Mouse (Mus musculus): ENCODE results near the gene Gins2.
A peak's percentile ranks its signal among the peaks of the same experiment; 100 is the strongest.

The Gins2 gene

GRCm38 (mm10) chr8:120599504-120599903 is 10.4 kb upstream of the Gins2 start:
- peak; percentile 77 to 90 for DNase-seq

GRCm38 (mm10) chr8:120598579-120598978 is 9.5 kb upstream of the Gins2 start:
- peak; percentile 62 to 65 for DNase-seq

GRCm38 (mm10) chr8:120595963-120596362 is 6.9 kb upstream of the Gins2 start:
- DNase-seq = peak; percentile 61 to 73

- no peak for DNase-seq
These were observed 5.5 kb upstream of the Gins2 start for GRCm38 (mm10) chr8:120594571-120594970.

GRCm38 (mm10) chr8:120591587-120592292 is 2.6 kb upstream of the Gins2 start:
- DNase-seq = peak; percentile 46 to 52

- DNase-seq = peak in 1 of 2 experiments; percentile 62
These were observed 817 bp upstream of the Gins2 start for GRCm38 (mm10) chr8:120589921-120590320.

- no peak for DNase-seq
These were observed 3.6 kb downstream of the Gins2 start for GRCm38 (mm10) chr8:120585521-120585920.

GRCm38 (mm10) chr8:120581811-120582210 is 7.3 kb downstream of the Gins2 start:
- no peak for DNase-seq

- no peak for DNase-seq
These were observed 7.8 kb downstream of the Gins2 start for GRCm38 (mm10) chr8:120581329-120581728.

- no peak for DNase-seq
These were observed 8.6 kb downstream of the Gins2 start for GRCm38 (mm10) chr8:120580336-120581000.

GRCm38 (mm10) chr8:120577821-120578220 is 11.3 kb downstream of the Gins2 start:
- peak in 1 of 2 experiments; percentile 53 for DNase-seq

- DNase-seq = no peak
These were observed 13.3 kb downstream of the Gins2 start for GRCm38 (mm10) chr8:120575801-120576200.

- DNase-seq = peak in 1 of 2 experiments; percentile 13
These were observed 14.2 kb downstream of the Gins2 start for GRCm38 (mm10) chr8:120574941-120575340.

GRCm38 (mm10) chr8:120573866-120574265 is 15.2 kb downstream of the Gins2 start:
- peak; percentile 33 to 40 for DNase-seq

- DNase-seq = peak; percentile 63 to 68
These were observed 16.6 kb downstream of the Gins2 start for GRCm38 (mm10) chr8:120572534-120572933.

GRCm38 (mm10) chr8:120571561-120571960 is 17.5 kb downstream of the Gins2 start:
- DNase-seq = peak in 1 of 2 experiments; percentile 8

GRCm38 (mm10) chr8:120569939-120570715 is 19.0 kb downstream of the Gins2 start:
- DNase-seq = peak; percentile 75 to 87

- no peak for DNase-seq
These were observed 20.0 kb downstream of the Gins2 start for GRCm38 (mm10) chr8:120569123-120569522.

GRCm38 (mm10) chr8:120568164-120568798 is 20.8 kb downstream of the Gins2 start:
- DNase-seq = no peak

- DNase-seq = no peak
These were observed 21.4 kb downstream of the Gins2 start for GRCm38 (mm10) chr8:120567731-120568130.

- peak; percentile 67 to 73 for DNase-seq
These were observed 22.4 kb downstream of the Gins2 start for GRCm38 (mm10) chr8:120566681-120567080.

GRCm38 (mm10) chr8:120565151-120565711 is 23.9 kb downstream of the Gins2 start:
- no peak for DNase-seq

All from cerebellum, adult 18-20 months (tissue).